Mouse (Mus musculus) gastrocnemius, adult 18-20 months (tissue): ENCODE data around the gene Tsc22d1. TPM values are rescaled to one million over a fixed set of nuclear protein-coding genes. Genes with fewer than 3 reads are reported as not detected.
A peak's percentile ranks its signal among the peaks of the same experiment; 100 is the strongest.

Source experiments
- DNase-seq: peaks from one replicate; pipeline ENCODE4 v3.0.0; 2021; ENCODE audit warnings: low spot score
- total RNA-seq, 2 experiments: library from RNA; stranded (reverse); gene quantifications; 2 replicates each; pipeline ENCODE4 v1.2.3; 2021

The Tsc22d1 gene
- total RNA-seq, 2 experiments from 2014 or later = 110 to 142 TPM

DNA sequence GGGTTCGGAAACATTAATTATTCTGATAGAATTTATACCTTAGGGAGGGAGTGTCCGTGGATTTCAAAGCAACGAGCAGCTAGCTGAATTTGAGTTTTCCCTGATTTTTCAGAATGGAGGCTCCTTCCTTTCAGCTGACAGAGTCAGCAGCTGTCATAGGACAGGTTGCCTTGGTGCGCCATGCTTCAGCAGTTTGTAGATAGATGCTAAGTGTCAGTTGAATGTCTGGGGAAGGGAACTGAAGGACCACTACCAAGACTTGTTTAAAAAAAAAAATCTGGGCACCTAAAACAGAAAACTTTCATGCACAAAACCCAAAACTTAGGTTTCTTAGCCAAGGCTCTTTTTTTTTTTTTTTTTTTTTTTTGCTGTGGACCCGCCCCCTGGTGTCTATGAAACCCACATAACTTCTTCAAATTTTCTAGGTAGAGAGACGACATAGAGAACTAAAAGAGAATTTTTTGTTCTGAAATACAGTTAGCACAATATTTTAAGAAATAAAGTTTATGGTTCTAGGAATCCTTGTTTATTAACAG lies 99.4 kb downstream of the Tsc22d1 start:
- DNase-seq = no peak

- no peak for DNase-seq
Measured at GRCm38 (mm10) chr14:76515620-76516019, 100.9 kb downstream of the Tsc22d1 start.

DNA sequence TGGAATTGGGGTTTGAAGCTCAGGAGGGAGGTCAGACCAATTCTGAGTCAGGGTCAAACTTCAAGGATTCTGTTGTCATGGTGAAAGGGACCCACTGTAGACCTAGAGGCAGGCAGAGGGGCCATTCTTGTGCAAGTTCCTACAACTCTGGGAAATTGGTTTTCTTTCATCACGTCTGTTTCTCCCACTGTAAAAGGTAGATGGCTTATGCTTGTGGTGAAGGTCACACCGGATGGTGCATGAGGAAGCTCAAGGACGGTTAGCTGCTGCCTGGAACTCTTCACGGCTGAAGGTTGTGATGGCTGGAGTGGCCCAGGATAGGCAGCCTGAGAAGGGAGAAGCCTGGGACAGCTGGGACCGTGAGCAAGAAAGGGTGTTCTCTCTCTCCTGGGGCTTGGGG lies 103.5 kb downstream of the Tsc22d1 start:
- no peak for DNase-seq

- DNase-seq = no peak
Measured at GRCm38 (mm10) chr14:76520606-76521005, 105.8 kb downstream of the Tsc22d1 start.

DNA sequence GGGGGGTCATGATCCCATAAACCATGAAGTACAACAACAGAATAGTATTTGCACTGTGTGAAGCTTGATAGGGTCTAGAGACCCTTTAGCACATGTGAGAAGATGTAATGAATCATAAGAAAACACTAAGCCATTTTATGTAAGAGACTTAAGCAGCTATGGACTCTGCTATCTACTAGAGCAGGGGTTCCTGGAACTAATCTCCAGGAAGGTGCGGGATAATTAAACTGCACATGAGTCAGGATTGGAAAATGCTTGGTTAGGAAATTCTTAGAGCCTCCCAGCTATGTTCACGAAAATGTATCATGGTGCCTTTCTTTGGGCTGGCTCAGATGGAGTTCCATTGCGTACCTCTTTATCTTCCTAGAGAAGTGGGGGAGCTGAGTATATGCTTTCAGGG lies 106.5 kb downstream of the Tsc22d1 start:
- DNase-seq = no peak

- DNase-seq = no peak
Measured at GRCm38 (mm10) chr14:76523344-76523743, 108.6 kb downstream of the Tsc22d1 start.

DNA sequence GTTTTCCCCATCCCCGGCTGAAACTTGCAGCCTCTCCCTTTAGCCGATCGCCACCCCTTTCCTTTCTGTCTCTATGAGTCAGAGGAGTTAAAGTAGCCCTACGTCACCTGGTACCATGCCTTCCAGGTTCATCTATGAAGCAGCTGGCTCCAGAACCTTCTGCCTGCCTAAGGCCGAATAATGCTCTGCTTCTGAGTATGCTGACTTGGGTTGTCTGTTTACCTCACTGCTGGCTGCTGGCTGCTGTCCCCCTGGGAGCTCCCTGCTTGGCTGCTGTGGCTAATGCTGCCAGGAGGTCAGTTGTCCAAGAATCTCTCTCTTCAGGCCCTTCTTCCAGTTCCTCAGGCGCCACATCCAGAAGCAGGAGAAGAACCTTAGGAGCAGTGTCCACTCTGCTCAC lies 111.7 kb downstream of the Tsc22d1 start:
- DNase-seq = peak; percentile 61

- DNase-seq = peak; percentile 60
Measured at GRCm38 (mm10) chr14:76527030-76527719, 112.4 kb downstream of the Tsc22d1 start.

- DNase-seq = no peak
Measured at GRCm38 (mm10) chr14:76527758-76528313, 113.1 kb downstream of the Tsc22d1 start.

DNA sequence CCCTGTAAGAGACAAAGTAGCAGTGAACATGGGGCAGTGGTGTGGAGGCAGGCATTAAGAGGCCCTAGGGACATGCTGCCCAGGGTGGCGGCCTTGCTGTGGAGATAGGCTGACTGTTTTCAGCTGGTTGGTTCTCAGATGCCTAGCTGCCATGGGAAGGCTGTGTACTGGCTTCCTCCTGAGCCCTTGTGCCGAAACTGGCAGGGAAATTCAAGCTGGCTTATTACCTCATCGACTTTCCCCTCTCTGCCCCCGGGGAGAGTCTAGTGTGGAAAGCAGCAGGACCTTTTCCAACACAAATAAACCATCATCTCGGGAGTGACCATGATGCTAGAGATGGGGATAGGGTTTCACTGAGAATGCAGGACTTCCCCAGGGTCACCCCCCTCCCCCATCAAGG lies 113.9 kb downstream of the Tsc22d1 start:
- DNase-seq = peak; percentile 68

DNA sequence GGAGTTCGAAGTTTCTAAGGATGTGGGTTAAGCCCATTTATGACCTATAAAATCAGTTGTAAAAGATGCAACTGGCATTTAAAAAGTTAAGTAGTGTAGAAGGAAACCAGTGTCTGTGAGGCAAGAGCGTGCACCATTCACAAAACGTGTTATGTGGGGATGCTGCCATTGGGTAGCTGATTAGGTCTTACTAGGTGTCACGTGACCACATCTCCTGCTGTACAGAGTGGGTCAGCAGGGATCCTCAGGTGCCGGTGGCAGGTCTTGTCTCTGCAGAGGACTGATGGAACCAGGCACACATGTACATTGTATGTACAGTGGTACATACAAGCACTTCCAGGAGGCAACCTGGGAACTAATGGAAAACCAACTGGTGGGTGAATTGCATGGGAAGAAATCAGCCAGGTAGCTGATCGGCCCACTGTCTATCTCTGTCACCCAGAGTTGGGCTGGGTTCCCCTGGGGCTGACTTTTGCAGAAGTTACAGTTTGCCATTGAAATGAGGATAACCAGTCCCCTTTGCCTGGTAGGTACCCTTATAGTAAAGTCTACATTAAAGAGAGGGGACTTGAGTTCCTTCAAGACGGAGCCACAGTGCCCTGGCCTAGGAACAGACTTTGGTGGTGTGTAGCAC lies 116.4 kb downstream of the Tsc22d1 start:
- DNase-seq = no peak

DNA sequence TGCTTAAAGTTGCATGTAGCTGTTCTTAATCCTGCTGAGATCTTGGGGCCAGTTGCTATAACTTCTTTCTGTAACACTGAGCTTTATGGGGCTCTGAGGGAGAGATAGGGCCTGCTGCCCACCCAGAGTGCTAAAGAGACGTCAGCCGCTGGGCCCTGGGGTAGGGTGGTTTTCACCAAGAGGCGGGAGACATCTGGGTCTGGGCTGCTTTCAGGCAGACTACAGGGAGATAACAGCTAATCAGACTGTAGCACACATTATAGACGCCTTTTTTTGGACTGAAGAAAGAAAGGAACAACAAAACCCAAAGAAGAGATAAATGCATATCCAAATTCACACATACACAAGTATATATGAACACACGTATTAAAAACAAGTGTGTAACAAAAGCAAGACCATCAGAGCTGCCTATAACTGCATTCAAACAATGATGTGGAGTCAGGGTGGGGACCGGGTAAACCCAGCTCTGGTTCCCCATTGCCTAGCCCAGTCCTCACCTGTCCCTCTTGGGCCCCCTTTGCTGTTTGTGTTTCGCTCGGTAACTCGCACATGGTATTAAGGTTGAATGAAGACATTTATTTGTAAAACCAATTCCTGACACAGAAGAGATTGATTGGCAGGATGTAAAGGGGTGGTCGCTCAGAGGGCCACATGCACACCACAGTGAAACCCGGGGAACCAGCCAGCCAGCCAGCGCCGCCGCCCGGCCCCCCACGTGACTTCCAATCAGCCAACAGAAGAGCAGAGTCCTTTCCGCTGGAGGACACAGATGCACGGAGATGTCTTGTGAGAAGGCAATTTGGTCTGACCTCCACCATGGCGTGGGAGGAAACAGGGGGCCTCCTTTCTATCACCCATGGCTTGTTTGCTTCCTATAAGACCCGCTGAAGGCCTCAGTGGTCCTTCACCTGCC lies 117.8 kb downstream of the Tsc22d1 start:
- DNase-seq = no peak

DNA sequence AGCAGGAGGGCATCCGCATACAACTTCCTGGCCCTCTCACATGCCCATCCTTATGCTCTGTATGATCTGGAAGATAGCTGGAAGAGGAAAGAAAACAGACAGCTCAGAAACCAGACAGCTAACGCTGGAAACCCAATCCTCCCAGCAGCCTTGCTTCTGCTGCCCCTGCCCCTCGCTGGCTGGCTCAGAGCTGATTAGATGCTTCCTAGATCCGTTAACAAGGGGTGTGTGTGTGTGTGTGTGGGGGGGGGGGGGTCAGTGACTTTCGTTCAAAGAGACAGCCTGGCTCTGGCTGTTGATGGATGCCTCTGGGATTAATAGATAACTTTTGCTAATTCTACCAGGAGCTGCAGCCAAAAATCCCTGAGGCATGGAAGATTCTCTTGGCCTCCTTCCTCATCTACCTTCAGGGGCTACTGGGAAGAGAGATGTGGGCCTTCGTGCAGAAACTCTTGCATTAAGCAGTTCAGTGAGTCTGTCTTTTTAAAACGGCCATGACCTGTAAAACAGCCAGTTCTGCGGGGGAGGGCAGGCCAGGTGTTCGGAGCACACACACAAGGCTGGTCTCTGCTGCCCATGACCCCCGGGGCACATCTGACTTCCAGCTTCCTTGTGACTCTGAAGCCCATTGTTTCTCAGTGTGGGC lies 118.5 kb downstream of the Tsc22d1 start:
- no peak for DNase-seq

- DNase-seq = no peak
Measured at GRCm38 (mm10) chr14:76535096-76535495, 120.3 kb downstream of the Tsc22d1 start.

DNA sequence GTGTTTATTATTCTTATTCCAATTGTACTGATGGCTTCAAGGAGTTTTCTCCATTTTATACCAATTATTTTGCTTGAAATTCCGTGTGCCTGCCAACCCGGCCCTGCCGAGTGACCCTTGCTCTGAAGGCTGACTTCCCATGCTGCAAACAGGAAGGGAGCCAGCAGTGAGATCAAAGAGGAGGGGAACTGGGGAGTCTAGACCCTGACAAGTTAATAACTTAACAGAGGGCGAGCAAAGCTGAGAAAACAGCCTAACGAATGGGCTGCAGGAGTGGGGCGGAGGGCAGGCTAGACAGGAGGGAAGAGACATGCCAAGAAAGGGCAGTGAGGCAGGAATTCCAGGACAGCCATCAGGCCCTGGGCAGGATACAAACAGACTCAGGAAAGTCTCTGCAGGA lies 122.2 kb downstream of the Tsc22d1 start:
- no peak for DNase-seq

GRCm38 (mm10) chr14:76540005-76540670 lies 125.4 kb downstream of the Tsc22d1 start:
- DNase-seq = no peak

- DNase-seq = no peak
Measured at GRCm38 (mm10) chr14:76541341-76541740, 126.6 kb downstream of the Tsc22d1 start.

DNA sequence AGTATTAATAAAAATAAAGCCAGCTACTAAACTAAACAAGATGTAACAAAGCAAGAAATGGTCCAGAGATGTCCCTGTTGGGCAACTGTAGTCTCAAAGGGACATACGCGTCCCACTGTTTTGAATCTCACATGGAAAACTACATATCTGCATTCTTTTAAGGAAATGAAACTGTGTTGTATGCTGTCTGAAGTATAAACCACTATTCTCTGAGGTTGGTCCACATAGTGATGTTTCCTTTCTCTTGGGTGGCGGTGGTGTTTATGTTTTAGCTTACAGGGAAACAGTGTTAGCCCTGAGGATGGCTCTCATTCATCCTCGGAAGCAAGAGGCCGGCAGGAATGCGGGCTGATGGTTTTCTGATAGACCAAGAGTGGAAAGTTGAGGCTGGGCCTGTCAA lies 129.4 kb downstream of the Tsc22d1 start:
- DNase-seq = no peak

GRCm38 (mm10) chr14:76555263-76556030 lies 140.7 kb downstream of the Tsc22d1 start:
- DNase-seq = no peak
